Mouse (Mus musculus) adipose tissue, adult 10 weeks (tissue): ENCODE data around the gene Fancd2os. TPM values are rescaled to one million over a fixed set of nuclear protein-coding genes. Genes with fewer than 3 reads are reported as not detected.

Experiments used
- polyA plus RNA-seq: library from polyadenylated mRNA; stranded (reverse); fragments of 350-450 nt; fragmentation: Illumina TruSeq; extraction: RNeasy Lipid Tissue Mini Kit (QIAGEN cat#74804); gene quantifications from one replicate; pipeline ENCODE4 v1.2.3, GENCODE M21; 2014; ENCODE audit warnings: low read depth, low replicate concordance

The Fancd2os gene
- polyA plus RNA-seq: 1.1 TPM

DNA sequence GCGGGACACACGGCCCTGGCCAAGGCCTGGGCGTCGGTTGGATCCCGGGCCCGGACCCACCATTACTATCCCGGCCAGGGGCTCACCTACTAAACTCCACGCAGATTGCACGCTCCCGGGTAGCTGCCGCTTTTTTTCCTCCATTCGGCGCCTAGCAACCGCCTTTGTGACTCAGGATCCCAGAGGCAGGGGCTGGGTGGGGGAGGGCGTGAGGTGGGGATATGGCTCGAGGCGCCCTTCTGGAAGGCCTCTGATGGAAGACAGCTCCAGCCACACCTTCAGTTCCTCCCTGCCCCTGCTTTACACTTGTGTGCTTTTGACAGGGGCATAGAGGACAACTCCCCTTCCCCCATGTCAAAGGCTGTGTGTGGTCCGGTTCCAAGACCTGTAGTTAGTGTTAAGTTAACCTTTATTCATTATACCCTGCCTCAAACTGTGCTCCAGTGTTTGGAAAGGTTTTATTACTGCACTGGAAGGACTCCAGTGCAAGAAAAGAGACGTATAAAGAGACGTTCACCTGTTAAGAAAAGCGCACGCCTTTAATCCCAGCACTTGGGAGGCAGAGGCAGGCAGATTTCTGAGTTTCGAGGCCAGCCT, at the start of gene Fancd2os:
Gene Fancd2os (minus strand): TSS at position 173 of the 597 bp plus-strand sequence.

GRCm38 (mm10) chr6:113638302-113639040, 38.0 kb upstream of the Fancd2os start, which contains the start of gene Irak2:
Gene Irak2, plus strand, starts transcription at chr6:113638467.

DNA sequence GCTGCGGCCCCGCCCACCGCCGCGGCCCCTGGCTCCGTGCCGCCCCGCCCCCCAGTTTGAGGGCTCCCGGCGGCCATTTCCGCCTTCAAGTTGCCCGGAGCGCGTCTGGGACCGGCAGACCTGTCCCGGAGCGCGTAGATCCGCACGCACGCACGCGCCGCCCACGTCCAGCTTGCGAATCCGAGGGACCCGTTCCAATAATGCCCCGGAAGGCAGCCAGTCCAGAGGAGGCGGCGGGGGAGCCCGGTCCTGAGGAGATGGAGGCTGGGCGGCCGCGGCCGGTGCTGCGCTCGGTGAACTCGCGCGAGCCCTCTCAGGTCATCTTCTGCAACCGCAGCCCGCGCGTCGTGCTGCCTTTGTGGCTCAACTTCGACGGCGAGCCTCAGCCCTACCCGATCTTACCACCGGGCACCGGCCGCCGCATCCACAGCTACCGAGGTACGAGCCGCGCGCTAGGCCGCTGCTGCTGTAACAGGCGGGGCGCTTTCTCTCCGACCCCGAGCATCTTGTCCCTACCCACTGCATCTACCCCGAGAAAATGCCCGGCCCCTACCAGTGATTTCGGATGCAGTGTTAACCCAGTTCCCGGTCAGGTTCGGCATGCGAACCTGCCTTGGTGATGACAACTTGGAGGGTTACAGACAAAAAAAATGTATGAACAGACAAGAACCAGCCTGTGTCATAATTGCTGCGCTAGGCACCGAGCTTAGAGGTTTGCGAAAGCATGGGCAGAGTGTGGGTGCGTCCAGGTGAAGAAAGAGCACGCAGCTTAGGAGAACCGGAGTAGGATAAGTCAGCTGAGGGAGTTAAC, 23.6 kb upstream of the Fancd2os start, which contains the start of gene Vhl:
Gene Vhl (plus strand): TSS at position 19 of the 811 bp plus-strand sequence.

GRCm38 (mm10) chr6:113604432-113605223, 4.1 kb upstream of the Fancd2os start, which contains the start of gene Brk1:
Gene Brk1, plus strand, starts transcription at chr6:113604772.

Other genes with a start within 250 kb of the Fancd2os start
- gene Tada3, start 222.8 kb downstream of the Fancd2os start, polyA plus RNA-seq: 31.6 TPM
- 109 TPM for gene Arpc4, start 222.6 kb downstream of the Fancd2os start, polyA plus RNA-seq
- gene Ttll3, start 211.5 kb downstream of the Fancd2os start, polyA plus RNA-seq: 8.6 TPM
- 27.3 TPM for gene Rpusd3, start 181.4 kb downstream of the Fancd2os start, polyA plus RNA-seq
- 1,142 TPM for gene Cidec, start 165.0 kb downstream of the Fancd2os start, polyA plus RNA-seq
- gene Jagn1, start 158.1 kb downstream of the Fancd2os start, polyA plus RNA-seq: 50.6 TPM
- 10.4 TPM for gene Il17re, start 142.2 kb downstream of the Fancd2os start, polyA plus RNA-seq
- gene Il17rc, start 129.3 kb downstream of the Fancd2os start, polyA plus RNA-seq: 22.4 TPM
- gene Creld1, start 117.4 kb downstream of the Fancd2os start, polyA plus RNA-seq: 41.7 TPM
- gene Prrt3, start 98.8 kb downstream of the Fancd2os start, polyA plus RNA-seq: not detected
- 68.1 TPM for gene Emc3, start 69.1 kb downstream of the Fancd2os start, polyA plus RNA-seq
- 1.2 TPM for gene Fancd2, start 69.0 kb downstream of the Fancd2os start, polyA plus RNA-seq
- 147 TPM for gene Brk1, start 4.1 kb upstream of the Fancd2os start, polyA plus RNA-seq
- gene Vhl, start 23.2 kb upstream of the Fancd2os start, polyA plus RNA-seq: 27.4 TPM
- gene Irak2, start 37.8 kb upstream of the Fancd2os start, polyA plus RNA-seq: 39.1 TPM
- gene Tatdn2, start 96.3 kb upstream of the Fancd2os start, polyA plus RNA-seq: 28.8 TPM
- gene Ghrl, start 119.2 kb upstream of the Fancd2os start, polyA plus RNA-seq: not detected
- gene Sec13, start 140.0 kb upstream of the Fancd2os start, polyA plus RNA-seq: 130 TPM